Mouse (Mus musculus) adrenal gland, postnatal 25 days (tissue): ENCODE data around the gene Gm10277. TPM values are rescaled to one million over a fixed set of nuclear protein-coding genes. Genes with fewer than 3 reads are reported as not detected.

Experiments used
- DNase-seq: peaks from one replicate; pipeline ENCODE4 v3.0.0; 2021; ENCODE audit warnings: mixed read lengths
- total RNA-seq: library from RNA; stranded (reverse); gene quantifications from 2 replicates; pipeline ENCODE4 v1.2.3, GENCODE M21; 2021

Gene Gm10277
- total RNA-seq, 1 experiment from 2014 or later = not detected

DNA sequence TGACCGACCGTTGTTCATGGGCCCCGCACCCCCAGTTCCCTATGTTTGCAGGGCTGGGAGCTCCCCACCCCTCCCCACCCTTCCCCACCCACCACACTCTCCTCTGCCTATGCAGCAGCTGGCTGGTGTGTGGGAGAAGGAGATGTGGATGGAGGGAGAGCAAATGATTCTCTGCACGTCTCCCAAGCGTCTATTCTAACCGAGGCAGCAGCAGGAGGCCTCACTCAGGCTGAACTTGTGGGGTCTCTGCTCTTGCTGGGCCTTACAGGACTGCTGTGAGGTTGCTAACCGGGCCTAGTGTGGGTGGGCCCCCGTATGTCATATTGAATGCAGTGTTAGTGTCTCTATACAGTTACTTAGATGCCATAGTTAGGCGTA is 12.9 kb upstream of the Gm10277 start:
- no peak for DNase-seq

DNA sequence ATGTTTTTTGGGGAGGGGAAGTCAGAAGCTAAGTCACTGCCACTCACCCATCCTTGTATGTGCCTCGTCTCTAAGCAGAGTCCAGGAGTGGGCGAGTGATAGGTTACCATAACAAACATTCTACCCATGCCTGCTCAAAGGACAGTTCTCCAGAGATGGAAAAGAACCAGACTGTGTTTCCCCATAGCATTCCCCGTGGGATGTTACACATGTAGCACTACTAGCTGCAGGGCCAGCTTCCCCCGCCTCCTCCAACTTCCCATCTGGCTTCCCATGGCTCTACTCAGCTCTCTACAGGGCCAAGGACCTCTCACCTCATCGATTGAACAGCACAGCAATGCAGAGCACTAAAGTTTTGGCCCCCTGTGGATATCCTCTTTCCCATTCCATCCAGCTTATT is 7.7 kb upstream of the Gm10277 start:
- no peak for DNase-seq

DNA sequence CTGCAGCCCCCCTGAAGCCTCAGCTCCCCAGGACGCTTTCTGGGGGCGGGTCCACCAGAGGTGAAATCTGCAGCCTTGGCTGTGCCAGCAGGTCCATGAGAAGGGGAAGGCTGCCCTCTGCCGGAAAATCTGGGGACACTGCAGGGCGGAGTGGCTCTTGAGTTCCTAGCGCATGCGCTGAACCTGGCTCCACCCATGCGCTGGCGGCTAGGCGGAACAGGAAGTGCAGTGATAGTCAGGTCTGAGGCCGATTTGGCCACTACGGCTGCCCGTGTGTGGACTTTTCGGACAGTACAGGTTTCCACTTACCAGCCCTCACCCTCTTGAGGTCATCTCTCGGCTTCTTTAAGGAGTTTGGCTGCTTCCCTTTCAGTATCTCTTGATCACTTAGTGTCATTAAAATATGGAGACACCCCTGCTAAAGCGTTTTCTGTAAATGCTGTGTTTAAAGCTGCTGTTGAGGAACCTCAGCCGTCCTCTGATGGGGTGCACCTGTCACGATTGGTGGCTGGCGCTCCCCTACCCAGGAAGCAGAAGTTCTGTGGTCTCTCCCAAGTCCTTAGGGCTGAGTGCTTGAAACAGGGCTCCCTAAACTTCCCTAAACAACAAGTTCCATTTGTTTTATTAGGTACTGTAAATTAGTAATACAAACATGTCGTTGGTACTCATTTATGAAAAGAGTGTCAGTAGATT is 5.8 kb upstream of the Gm10277 start:
- DNase-seq = peak; percentile 96

DNA sequence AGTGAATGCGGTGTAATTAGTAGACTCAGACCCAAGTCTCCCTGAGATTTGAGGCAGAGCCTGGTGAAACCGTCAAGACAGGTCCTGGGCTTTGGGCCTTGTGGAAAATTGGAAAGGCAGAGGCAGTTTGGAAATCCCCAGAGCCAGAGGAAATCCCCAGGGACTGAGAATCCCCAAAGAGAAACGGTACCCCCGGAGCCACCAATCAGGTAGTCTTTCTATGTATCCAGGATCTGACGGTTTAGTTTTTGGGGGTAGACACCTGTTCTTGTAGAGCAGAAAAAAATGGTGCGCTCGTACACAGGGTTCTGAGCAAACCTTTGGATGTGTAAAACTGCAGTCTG is 5.0 kb upstream of the Gm10277 start:
- no peak for DNase-seq

DNA sequence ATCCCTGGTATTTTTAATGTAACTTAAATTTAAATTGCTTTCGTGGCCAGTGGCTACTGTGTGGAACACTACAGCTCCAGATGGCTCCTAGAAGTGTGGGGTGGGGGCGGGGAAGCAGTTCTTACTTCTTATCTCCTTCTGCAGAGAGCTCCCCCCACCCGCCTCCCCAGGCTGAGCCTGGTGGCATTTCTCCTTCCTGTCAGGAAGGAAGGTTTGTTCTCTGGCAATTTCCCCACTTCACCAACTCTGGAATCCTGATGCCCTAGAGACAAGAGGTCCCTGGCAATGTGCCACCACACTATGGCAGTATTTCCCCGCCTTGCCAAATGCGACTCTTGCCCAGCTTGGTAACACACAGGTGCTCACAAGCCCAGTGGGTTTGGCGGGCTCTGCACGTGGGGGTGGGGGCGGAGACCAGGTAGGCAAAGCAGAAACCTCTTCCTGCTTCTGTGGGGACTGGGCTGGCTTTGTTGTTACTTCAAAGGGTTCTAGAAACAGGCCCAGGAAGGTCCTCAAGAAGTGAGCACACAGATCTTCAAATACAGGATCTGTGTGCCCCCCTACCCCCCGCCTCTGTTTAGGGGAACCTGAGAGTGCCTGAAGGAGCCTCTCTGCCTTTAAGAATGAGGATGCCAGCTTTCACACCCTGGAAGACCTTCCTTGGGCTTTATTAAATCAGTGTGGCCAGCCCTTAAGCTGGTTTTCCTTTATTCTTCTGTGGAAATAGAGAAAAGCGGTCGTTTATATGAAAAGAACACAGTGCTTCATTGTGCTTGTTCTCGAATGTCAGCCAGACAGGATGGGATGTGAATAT is 4.4 kb upstream of the Gm10277 start:
- DNase-seq = peak; percentile 63

DNA sequence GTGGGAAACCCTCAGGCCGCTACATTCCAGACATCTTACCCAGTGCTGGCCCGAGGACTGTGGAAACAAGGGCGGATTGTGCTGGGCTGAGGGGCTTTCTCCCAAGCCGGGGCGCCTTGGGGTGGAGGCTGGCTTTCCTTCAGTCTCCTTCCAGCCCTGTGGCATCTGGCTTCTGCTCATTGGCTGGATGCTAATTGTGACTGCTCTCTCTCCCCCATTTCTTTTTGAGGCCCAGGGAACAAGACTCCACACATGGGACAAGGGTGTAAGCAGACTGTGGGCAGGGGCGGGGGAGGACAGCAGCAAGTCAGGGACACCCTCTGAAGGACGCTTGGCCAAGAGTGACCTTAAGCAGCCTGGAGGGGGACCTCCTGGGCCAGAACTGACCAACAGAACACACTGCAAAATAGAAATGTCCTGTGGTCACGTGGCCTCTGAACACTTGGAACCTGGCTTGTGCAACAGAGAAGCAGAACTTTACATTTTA is 3.7 kb upstream of the Gm10277 start:
- DNase-seq = no peak

DNA sequence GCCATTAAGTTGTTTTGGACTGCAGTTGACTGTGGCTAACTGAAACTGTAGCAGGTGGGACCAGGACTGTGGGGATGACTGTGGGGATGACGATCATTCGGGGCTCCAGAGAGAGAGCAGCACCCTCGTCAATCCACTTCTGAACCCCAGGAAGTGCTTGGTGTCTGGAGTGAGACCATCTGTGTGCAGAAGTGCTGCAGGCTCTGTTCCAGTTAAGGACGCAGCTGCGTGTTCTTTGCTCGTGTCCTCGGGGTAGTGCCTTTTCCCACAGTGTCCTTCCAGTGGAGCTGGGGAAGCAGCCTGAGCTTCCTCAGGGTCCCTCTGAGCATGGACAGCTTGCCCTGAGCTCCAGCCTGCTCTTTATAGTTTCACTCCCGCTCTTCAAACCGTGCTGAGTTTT is 2.7 kb upstream of the Gm10277 start:
- no peak for DNase-seq

DNA sequence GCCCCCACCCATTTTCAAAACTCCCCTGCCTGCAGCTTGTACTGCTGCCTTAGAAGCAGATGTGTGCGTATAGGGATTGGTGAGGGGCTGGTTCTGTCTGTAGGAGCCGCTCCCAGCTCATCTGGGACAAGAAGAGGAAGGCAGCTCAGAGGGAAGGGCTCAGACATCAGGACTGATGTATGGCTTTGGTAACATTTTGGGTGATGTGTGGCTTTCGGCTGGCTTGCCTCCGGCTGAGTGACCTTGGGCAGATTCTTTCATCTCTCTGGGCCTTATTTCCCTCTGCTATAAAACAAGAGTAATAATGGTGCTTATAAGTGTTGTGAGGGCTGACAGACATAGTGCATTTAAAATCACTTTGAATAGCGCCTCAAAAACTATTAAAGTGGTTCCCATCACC is 2.0 kb upstream of the Gm10277 start:
- DNase-seq = no peak

DNA sequence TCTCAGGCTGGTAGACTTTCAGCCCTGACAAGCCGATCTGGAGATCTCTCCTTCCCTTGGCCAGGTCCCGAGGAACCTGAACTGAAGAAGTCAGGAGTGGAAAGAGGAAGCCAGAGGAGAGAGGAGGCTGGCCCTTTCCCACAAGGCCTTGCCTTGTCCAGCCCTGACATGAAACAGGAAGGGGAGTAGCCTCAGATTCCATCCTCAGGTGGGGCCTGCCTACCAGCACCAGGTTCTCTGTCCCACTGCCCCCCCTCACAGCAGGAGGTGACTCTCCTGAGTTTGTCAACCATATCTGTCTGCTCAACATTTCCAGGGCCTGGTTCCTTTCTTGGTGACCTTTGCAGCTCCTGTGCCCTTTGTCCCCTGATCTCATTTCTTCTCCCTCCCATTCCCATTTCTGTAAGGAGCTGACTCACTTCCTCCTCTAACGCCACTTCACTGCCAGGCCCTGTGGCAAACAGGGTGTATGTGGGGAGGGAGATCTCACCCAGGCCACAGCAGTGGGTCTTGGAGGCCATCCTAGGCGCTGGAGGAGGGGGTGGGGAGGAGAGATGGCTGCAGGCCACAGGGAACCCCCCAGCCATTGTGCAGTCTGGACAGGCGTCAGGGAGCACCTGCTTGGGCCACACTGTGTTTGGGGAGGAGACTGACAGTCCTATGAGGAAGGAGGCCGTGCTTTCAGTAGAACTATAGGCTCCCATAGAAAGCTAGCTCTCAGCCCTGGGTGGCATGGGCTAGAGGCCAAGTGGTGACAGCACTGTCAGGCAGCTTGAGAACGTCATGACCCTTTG is 1.6 kb downstream of the Gm10277 start:
- peak; percentile 69 for DNase-seq

DNA sequence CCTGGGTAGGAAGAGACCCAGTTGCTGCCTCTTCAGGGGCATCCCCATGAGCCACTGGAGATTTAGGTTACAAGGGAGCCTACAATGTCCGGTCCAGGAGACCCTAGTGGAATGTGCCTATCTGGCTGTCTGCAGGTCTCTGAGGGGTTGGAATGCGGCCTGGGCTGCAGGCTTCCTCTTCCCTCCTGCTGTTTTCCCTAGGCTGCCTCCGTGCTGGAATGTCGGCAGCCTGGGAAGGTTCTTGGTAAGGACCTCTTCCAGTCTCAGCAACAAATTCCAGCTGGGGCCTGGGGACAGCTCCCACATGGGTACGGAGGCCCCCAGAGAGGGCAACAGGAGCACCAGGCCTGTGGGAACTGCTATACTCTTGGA is 2.2 kb downstream of the Gm10277 start:
- DNase-seq = no peak

DNA sequence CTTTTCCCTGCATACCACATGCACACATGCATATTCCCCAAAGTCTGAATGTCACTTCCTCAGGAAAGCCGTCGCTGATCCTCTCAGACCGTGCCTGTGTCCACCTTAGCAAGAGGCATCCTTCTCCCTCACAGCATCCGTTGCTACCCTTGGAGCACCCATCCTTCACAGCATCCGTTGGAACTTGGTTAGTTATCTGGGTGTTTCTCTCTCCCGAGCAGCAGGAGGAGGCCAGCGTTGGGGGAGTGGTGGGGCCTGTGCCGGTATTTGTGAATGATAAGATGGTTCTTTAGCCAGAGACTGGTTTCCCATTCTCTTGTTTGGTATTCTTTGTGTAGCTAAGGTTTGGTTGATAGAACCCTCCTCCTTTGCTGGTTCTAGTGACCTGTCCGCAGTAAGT is 2.7 kb downstream of the Gm10277 start:
- DNase-seq = no peak

DNA sequence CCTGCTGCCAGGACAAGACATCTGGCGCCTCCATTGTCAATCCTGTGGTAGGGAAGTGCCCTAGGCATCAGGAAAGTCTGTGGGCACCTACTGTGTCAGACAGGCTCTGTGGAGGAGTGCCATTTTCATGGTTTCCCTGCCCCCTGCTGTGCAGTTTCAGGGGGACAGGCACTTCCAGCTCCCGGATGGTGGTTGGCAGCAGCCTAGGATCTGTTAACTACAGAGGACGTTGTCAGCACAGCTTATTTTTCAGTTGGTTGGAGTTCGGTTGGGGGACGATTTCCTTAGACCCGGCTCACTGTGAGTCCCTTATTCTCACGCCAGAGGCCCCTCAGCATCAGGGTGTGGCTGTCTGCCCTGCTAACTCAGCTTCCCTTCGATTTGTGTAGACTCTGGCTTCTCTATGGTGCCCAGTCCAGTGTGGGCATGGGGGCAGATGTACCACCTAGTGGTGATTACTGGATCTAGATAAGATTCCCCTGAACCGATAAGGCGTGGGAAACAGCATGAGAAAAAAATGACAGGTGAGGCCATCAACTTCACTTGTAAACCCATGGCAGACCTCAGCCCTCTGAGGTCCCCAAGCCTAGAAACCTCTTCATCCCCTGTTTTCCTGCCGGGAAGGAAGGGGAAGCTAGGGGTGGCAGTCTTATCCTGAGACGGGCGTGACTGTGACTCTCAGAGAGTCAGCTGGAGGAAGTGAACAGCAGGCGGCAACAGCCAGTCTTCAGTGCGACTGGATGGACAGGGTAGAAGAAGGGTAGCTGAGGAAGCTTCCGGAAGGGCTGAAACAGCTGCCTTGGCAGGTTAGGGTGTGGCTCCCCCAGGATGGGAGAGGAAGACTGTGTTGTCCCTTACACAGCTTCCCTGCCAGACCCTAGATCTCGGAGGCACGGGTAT is 3.5 kb downstream of the Gm10277 start:
- no peak for DNase-seq

DNA sequence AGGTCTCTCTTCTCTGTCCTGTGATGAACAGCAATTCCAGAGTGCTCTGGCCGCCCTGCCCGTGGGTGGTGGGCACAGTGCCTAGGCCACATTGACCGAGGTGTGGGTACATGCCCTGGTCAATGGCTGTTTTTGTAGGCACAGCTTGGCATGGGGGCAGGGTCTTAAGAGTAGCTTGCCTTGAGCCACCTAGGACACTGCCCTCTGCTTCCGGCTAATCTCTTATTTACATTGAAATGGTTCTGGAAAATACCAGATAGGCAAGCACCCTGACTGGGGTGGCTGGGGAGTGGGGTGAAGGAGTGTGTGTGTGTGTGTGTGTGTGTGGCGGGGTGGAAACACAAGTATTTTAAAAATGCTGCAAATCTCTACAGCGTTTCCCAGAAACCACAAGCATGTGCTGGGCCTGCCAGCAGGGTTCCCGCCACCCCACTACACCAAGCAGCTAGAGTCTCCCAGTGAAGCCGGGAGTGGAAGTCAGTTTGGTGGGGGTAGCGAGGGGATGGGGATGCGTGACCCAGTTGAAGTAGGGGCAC is 4.3 kb downstream of the Gm10277 start:
- DNase-seq = no peak

DNA sequence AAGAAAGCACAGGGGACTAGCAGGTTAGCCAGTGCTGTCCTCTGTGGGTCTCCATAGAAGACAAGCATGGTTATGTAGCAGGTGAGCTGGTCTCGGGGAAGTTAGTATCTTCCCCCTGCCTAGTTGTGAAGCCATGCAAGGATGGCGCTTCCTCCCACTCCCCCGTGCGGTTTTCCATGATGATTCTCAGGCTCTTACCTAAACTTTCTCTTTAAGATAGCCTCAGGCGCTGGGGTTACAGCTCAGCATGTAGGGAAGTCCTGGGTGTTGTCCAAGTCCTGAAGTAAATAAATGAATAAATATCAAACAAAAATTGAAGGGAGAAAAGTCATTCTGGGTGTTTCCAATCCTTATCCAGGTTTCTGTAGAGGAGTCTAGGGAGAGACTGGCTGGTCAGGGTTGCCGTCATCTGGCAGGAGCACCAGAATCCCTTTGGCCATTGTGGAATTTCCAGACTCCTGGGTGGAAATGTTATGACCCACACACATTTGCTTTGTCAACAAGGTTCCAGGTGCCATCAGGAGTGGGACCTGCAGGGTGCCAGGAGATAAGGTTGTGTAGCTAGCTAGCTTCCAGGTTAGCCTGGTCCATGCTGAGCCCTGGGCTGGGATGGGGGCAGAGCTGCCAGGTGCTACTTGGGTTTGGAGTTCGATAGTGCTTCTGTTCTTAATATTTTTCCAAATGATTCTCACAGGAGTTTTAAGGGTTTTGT is 5.3 kb downstream of the Gm10277 start:
- DNase-seq = no peak

DNA sequence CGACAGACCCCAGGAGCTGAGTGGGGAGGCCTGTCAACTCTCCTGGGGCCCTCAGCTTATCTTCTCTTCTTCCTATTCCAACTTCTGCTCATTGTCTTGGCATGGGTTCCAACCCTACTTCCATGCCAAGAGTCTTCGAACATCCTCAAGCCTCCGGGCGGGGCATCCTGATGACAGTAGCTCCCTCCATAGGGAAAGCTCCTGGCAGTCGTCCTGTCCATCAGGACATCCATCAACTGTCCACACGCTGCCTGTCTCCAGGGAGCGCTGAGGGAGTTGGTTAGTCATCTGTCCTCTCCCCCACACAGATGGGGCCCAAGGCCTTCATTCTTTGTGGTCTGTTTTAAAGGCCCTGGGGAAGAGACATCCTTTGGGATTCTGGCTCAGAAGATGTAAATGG is 6.5 kb downstream of the Gm10277 start:
- no peak for DNase-seq

DNA sequence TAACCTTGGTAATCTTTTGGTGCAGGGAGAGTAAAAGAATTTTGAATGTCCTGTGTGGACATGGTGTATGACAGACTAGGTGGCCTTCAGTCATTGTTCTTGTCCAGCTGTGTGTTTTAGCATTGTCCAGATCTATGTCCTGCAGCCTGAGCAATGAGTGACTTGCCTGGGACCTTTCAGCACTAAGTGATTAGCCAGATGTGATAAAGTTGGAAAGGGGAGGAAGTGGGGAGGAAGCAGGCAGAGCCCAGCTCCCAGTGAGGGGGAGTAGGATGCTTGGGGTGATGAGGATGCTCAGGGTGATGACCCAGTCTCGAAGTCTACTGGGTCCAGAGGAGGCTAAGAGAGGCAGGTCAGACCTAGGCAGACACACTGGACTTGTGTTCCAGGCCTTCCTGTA is 8.3 kb downstream of the Gm10277 start:
- no peak for DNase-seq

DNA sequence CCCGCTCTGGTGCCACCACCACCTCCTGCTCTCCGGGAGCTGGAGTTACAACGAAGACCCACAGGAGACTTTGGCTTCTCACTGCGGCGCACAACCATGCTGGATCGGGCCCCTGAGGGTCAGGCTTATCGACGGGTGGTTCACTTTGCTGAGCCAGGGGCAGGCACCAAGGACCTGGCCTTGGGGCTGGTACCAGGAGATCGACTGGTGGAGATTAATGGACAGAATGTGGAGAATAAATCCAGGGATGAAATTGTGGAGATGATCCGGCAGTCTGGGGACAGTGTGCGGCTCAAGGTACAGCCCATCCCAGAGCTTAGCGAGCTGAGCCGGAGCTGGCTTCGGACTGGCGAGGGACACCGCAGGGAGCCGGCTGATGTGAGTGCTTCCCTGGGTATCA is 9.6 kb downstream of the Gm10277 start:
- no peak for DNase-seq

DNA sequence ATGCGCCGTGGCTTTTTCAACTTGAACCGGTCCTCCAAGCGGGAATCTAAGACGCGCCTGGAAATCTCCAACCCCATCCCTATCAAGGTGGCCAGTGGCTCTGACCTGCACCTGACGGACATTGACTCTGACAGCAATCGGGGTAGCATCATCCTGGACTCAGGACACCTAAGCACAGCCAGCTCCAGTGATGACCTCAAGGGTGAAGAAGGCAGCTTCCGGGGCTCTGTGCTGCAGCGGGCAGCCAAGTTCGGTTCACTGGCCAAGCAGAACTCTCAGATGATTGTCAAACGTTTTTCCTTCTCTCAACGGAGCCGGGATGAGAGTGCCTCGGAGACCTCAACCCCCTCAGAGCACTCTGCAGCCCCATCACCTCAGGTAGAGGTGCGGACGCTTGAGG is 10.1 kb downstream of the Gm10277 start:
- no peak for DNase-seq

DNA sequence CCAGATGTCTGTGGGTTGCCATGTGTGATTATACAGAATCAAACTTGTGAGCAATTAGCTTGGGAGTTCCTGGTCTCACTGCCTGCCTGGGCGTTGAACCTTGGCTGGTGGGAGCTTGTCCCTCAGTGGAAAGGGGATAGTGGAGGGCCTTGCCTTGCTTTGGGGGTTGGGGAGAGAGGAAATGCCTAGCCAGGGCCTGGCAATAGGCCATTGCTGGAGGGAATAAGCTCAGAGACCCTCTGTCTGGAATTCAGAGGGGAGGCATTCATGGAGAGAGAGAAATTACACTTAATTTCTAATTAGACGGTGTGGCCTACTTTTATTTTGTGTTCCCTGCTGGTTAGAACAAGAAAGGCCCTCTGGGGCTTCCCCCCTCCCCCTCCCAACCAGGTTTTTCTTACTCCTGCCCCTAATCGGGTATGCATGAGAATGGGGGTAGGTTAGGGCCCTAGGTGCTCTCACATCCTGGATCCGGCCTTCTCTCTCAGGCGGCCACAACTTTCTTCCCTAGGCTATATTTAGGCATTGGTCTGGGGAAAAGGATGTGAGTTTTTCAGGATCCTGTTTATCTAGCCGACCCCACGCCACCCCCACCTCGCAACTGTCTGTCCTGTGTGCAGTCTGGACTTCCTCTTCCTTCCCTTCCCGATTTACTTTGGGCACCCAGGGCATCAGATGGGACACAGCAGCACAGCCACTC is 11.7 kb downstream of the Gm10277 start:
- no peak for DNase-seq

DNA sequence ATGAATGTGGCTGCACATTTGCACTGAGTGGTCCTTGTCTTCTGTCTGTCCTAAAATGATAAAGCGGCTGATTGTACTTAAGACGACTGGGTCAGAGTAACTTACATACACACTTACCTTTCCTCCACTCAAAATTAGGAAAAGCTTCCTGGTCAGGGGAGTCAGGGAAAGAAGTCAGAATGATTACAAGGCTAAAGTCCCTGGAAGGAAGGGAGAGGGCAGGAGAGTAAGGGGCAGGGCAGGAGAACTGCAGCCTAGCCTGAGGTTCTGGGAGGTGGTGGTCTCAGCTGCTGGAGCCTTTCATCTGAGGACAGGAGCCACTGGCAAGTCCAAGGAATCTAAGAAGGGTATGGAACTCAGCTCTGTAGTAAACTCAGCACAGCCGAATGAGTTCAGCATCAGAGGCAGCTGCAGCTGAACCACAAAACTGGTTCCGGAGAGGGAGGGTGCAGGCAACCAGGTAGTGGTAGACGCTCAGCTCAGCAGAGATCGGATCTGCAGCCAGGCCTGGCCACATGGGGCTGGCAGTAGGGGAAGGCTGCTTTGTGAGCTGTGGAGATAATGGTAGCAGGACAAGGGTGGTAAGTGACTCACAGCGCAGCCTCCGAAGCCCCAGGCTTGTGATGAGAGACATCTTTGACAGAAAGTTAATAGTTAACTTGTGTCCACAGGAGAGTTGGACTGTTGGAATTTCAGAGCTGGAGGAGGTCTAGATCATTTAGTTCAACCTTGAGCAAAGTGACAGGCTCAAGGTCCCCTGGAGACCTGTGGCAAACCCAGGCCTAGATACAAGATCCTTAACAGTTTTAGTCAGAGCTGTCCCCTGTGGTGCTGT is 15.5 kb downstream of the Gm10277 start:
- no peak for DNase-seq
